Mouse (Mus musculus) limb, embryonic 14.5 days (tissue): ENCODE measurements at regions not wholly inside any gene's neighbourhood (a gene's known extent, or its start where the extent isn't known, plus 50 kb on each side); places are given as distances from the start of the nearest gene placed in this dataset.
"Not testable (repeated sequence)": the region's sequence is repeated elsewhere in the genome, so short reads cannot be mapped to it uniquely, and the experiment has no call there.

Experiments used
- ATAC-seq: fragments of 200-750 bp; cut with Nextera tagmentation; 2 replicates; pipeline ENCODE4 v1.8.0; 2017; ENCODE audit warnings: low read depth, moderate number of reproducible peaks, moderate TSS enrichment; ENCODE audit not compliant: low FRiP score
- DNase-seq: peaks from one replicate; pipeline ENCODE4 v3.0.0-alpha.2; 2015; ENCODE audit warnings: low spot score
- H3K27ac ChIP-seq: fragments of 300-500 bp; sonication (generic); replicated peaks from 2 replicates; pipeline ENCODE4 v1.5.1; 2014; ENCODE audit warnings: low read depth, mild to moderate bottlenecking, low read length, moderate library complexity, mixed read lengths
- H3K27me3 ChIP-seq: fragments of 300-500 bp; sonication (generic); 2 replicates; pipeline ENCODE4 v1.6.1; 2014; ENCODE audit warnings: low read length, mixed read lengths; ENCODE audit not compliant: control insufficient read depth, insufficient read depth
- H3K36me3 ChIP-seq: fragments of 300-500 bp; sonication (generic); 2 replicates; pipeline ENCODE4 v1.6.1; 2014; ENCODE audit warnings: mild to moderate bottlenecking, low read length, moderate library complexity, mixed read lengths; ENCODE audit not compliant: control insufficient read depth, insufficient read depth
- H3K4me1 ChIP-seq: fragments of 300-500 bp; sonication (generic); 2 replicates; pipeline ENCODE4 v1.6.1; 2014; ENCODE audit warnings: antibody characterized with exemption, low read length, mixed read lengths; ENCODE audit not compliant: control insufficient read depth, insufficient read depth
- H3K4me2 ChIP-seq: fragments of 300-500 bp; sonication (generic); replicated peaks from 2 replicates; pipeline ENCODE4 v1.6.1; 2014; ENCODE audit warnings: low read depth, mild to moderate bottlenecking, low read length, moderate library complexity; ENCODE audit not compliant: severe bottlenecking
- H3K4me3 ChIP-seq: fragments of 300-500 bp; sonication (generic); replicated peaks from 2 replicates; pipeline ENCODE4 v1.5.1; 2014; ENCODE audit warnings: low read length
- H3K9ac ChIP-seq: fragments of 300-500 bp; sonication (generic); 2 replicates; pipeline ENCODE4 v1.6.1; 2014; ENCODE audit warnings: mild to moderate bottlenecking, low read depth, low read length, moderate library complexity; ENCODE audit not compliant: severe bottlenecking
- H3K9me3 ChIP-seq: fragments of 300-500 bp; sonication (generic); 2 replicates; pipeline ENCODE4 v1.6.1; 2016; ENCODE audit warnings: low read length; ENCODE audit not compliant: control insufficient read depth
- POLR2A ChIP-seq: fragments of 200-500 bp; IDR thresholded peaks from 2 replicates; pipeline ENCODE4 v1.8.0; 2012; ENCODE audit warnings: inconsistent platforms, mild to moderate bottlenecking, moderate library complexity, borderline replicate concordance; ENCODE audit not compliant: insufficient read depth, insufficient read length; ENCODE audit errors: extremely low read depth
- WGBS: fragments of 180-500 bp; shearing (Covaris S2); extraction: QIAGEN DNeasy Blood & Tissue Kit; methylation state at CpG from one replicate; pipeline ENCODE4 v1.1.7; 2014; 5-methylcytosine and 5-hydroxymethylcytosine counted together

DNA sequence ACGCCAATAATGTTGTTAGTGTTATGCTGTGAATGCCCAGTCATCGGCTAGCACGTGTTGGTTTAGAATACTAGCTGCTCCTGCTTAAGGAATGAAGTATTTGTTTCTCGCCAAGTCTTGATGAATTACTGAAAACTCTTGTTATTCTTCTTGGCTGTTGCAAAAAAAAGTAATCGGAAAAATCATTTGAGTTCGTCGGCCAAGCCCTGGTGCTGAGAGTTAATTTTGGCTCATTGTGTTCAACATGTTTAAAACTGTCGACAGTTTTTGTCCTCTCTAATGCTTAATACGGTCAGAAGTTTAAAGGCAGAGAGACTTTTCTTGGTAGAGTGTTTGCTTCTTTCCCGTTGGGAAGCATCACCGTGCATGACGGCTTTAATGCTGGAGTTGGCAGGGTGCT, 68.8 kb downstream of the Dusp6 start:
- no peaks in the 10 kb centered on the region for H3K27me3 ChIP-seq
- H3K27ac ChIP-seq, result no peak overlapping the region
- no peak overlapping the region for H3K9ac ChIP-seq
- no peak for TF ChIP-seq POLR2A
- ATAC-seq (no peak), DNase-seq (no peak)
- no peaks in the 10 kb centered on the region for H3K4me1 ChIP-seq
- no peak overlapping the region for H3K4me2 ChIP-seq
- no peak overlapping the region for H3K4me3 ChIP-seq
- WGBS, result 88% methylated on average over 12 of the region's 12 CpGs
- H3K36me3 ChIP-seq, result no peaks in the 10 kb centered on the region
- H3K9me3 ChIP-seq, result 0 out of 2 replicates have a peak, but pooled peaks cover 5% of the 10 kb centered on the region

DNA sequence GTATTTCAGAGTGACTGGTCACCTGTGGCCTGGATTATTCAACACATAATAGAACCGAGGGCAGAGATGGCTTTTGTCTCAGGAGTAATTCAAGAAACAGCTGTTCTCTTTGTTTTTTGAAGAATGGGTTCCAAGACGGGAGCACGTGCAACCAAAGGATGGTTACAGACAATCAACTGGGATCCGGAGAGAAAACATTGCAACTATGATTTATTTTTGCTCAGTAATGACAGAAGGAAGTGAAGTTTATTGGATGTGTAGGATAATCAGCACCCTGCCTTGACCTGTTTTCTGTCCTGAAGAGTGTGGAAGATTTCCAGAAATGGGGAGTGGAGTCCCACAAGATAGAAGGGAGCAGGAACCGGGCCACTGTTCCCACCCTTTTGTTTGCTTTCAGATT, 70.8 kb downstream of the Dusp6 start:
- no peak overlapping the region for H3K27ac ChIP-seq
- no peaks in the 10 kb centered on the region for H3K4me1 ChIP-seq
- ATAC-seq (no peak), DNase-seq (no peak)
- no peak for TF ChIP-seq POLR2A
- no peak overlapping the region for H3K9ac ChIP-seq
- H3K36me3 ChIP-seq, result no peaks in the 10 kb centered on the region
- no peak overlapping the region for H3K4me2 ChIP-seq
- 86% methylated on average over 5 of the region's 5 CpGs for WGBS
- 0 out of 2 replicates have a peak, but pooled peaks cover 5% of the 10 kb centered on the region for H3K9me3 ChIP-seq
- no peak overlapping the region for H3K4me3 ChIP-seq
- H3K27me3 ChIP-seq, result no peaks in the 10 kb centered on the region

DNA sequence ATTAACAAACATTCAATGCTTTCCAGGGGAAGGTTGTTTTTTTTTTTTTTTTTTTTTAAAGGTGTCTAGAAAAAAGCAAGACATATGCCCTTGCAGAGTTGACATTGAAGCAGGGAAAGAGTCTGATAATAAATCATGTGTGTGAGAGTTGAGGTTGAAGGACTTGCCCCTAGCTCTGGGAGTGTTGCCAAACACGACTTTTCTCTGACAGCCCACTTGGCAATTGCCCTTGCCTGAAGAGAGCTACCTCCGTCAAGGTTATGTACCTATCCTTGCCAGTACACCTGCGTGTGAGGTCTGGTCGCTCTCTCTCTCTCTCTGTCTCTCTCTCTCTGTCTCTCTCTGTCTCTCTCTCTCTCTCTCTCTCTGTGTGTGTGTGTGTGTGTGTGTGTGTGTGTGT, 73.1 kb downstream of the Dusp6 start:
- Histone ChIP-seq H3K4me2 (no peak overlapping the region), H3K4me1 (no peaks in the 10 kb centered on the region), H3K27ac (no peak overlapping the region), H3K9me3 (0 out of 2 replicates have a peak, but pooled peaks cover 5% of the 10 kb centered on the region), H3K4me3 (no peak overlapping the region), H3K36me3 (no peaks in the 10 kb centered on the region), H3K27me3 (no peaks in the 10 kb centered on the region), H3K9ac (no peak overlapping the region)
- WGBS, result 67% methylated on average over 4 of the region's 4 CpGs
- no peak for ATAC-seq
- TF ChIP-seq POLR2A, result no peak
- DNase-seq, result no peak

DNA sequence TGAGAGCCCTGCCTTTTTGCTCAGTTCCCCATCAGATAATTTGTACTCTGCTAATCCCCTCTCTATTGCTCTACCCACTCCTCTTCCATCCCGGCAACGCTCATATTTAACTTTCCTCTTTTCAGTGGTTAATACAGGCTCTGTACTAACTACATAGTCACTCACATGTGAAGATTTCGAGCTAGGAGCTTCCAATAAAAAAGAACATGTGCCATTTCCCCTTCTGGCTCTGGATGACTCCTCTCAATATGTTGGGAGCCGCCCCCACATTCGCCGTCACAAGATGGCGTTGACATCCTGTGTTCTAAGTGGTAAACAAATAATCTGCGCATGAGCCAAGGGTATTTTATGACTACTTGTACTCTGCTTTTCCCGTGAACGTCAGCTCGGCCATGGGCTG, 75.8 kb downstream of the Dusp6 start:
- WGBS, result 96% methylated on average over 8 of the region's 11 CpGs
- ATAC-seq, H3K36me3 ChIP-seq, H3K27me3 ChIP-seq, H3K4me2 ChIP-seq, H3K4me1 ChIP-seq, H3K9ac ChIP-seq, DNase-seq, H3K4me3 ChIP-seq, H3K9me3 ChIP-seq, H3K27ac ChIP-seq: not testable (repeated sequence)

DNA sequence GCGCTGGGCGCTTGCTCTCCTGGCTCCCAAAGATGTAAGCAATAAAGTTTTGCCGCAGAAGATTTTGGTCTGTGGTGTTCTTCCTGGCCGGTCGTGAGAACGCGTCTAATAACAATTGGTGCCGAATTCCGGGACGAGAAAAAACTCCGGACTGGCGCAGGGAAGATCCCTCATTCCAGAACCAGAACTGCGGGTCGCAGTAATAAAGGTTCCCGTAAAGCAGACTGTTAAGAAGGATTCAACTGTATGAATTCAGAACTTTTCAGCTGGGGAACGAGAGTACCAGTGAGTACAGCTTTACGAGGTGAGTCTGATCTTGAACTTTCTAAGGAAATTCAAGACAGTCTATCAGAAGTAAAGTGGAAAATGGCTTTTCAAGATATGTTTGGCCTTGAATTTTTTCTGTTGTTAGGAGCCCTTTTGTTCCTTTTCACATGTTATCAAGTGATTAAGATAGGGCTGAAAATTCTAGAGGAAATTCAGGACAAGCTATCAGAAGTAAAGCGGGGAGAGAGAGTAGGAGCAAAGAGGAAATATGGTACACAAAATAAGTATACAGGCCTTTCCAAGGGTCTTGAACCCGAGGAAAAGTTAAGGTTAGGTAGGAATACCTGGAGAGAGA, 76.4 kb downstream of the Dusp6 start:
- H3K4me1 ChIP-seq, H3K4me3 ChIP-seq, H3K27me3 ChIP-seq, H3K9me3 ChIP-seq, ATAC-seq, DNase-seq, H3K9ac ChIP-seq, H3K36me3 ChIP-seq, H3K27ac ChIP-seq, H3K4me2 ChIP-seq: not testable (repeated sequence)
- 95% methylated on average over 8 of the region's 19 CpGs for WGBS

DNA sequence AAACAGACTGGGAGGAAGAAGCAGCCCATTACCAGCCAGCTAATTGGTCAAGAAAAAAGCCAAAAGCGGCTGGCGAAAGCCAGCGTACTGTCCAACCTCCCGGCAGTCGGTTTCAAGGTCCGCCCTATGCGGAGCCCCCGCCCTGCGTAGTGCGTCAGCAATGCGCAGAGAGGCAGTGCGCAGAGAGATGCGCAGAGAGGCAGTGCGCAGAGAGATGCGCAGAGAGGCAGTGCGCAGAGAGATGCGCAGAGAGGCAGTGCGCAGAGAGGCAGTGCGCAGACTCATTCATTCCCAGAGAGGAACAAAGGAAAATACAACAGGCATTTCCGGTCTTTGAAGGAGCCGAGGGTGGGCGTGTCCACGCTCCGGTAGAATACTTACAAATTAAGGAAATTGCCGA, 77.0 kb downstream of the Dusp6 start:
- H3K4me1 ChIP-seq, ATAC-seq, H3K4me2 ChIP-seq, H3K4me3 ChIP-seq, H3K36me3 ChIP-seq, H3K27ac ChIP-seq, DNase-seq, H3K9ac ChIP-seq, H3K27me3 ChIP-seq, H3K9me3 ChIP-seq: not testable (repeated sequence)
- whole genome bisulfite sequencing, result no CpG with 5 or more reads among the region's 25 CpGs
